Mouse (Mus musculus): ENCODE measurements around the gene Ube2e3.

Ube2e3 gene

DNA sequence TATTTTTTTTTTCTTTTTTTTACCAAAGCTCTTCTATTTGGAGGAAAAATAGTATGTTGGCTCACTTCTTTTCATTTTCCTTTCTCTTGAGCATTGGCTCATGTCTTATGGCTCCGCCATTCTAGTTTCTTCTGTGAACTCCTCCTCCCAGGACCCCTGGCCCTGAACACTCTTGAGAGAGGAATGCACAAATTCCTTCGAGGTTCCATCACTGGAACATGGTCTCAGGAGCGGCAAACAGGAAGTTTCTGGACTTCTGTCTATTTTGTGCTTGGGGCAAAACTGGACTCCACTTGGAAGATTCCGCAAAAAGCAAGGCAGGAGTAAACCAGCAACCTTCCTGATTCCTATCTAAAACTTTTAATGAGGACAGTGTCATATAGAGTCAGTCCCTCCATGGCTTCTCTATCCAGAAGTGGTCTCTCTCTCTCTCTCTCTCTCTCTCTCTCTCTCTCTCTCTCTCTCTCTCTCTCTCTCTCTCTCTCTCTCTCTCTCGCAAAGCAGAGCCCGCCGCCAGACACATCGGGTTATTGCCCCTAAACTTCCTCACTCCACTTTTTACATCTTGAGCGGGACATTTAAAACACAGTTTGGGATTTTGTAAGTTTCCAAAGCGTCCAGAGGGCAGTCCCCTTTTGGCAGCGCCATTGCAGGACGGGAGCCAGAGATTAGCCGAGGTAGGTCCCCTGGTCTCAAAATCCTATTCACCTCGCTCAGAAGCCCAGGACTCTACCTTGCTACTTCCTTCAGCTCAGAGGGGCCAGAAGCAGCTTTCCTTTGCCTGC, at the start of gene Ube2e3:
Ube2e3 (plus strand) TSS at position 399 of the 785 bp plus-strand sequence.
- no peak for DNase-seq

DNA sequence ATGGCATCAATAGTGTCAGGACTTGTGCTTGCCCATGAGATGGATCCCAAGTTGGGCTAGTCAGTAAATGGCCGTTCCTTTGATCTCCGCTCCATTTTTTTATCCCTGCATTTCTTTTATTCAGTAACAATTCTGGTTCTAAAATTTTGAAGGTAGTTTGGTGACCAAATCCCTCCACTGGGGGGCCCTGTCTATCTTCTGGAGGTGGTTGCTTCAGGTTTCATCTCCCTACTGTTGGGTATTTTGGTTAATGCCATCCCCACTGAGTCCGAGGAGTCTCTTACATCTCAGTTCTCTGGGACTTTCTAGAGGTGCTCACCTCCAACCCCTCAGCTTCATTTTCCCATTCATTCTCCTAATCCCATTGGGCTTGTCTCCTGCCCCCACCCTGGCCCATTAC, 38.0 kb upstream of the Ube2e3 start:
- no peak for DNase-seq

DNA sequence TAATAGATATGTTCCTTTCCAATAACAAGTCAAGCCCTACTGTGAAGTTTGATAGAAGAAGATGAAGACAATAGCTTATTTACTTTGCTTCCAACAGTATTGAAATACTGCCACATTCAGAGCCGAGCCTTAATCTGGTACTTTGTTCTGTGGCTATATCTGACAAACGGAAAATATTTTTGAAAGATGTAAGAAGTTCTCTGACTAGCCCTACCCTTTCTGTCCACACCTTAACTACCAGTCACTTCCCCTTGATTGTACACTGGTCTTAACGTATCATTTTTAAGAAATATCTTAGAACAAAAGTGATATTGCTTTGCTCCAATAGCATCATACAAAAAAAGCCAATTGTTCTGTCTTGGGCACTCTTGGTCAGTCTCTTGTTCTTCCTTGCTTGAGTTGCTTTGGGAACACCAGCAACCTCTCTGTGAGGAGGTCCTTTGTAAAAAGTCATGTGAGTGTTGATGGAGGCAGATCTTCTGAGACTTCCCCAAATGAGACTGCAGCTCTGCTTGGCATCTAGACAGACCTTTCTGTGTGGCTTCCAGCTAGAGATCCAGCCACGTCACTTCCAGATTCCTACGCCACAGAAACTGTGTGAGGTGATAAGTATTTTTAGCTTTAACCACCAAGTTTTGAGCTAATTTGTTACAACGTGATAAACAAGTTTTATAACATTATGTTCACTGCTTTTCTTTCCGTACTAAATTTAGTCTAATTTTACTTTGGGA, 26.3 kb upstream of the Ube2e3 start:
- DNase-seq = no peak

DNA sequence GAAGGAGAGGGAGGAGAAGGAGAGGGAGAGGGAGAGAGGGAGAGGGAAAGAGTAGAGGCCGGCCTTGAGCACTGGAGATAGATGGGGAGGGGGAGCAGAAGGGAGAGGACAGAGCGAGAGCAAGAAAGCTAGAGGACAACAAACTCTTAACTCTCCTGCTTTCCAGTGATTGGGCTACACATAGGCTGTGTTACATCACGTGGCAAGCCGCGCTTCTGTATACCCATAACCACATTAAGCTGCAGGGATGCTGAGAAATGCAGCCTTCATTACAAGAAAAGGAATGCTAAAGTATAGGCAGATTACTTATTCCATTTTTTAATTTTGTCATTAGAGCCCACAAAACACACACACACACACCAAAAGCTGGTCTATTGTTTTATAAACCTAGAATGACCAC, 23.6 kb upstream of the Ube2e3 start:
- DNase-seq = no peak

DNA sequence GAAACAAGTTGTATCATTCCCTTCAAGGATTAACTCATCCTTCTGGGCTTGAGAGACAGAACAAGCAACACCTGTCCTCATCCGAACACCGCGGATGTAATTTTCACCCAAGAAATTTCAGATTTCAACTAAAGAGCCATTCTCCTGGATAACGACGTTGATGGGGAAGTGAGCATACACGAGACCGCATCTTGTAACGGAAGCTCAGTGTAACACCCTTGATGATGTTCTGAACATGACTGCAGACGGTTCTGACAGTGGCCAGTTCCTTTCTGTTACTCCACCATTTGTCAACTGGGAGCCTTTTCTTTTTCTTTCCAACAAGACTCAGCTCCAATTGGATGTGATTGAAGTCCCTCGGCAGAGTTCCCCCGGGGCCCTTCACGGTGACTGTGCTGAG, 22.6 kb upstream of the Ube2e3 start:
- DNase-seq = no peak

DNA sequence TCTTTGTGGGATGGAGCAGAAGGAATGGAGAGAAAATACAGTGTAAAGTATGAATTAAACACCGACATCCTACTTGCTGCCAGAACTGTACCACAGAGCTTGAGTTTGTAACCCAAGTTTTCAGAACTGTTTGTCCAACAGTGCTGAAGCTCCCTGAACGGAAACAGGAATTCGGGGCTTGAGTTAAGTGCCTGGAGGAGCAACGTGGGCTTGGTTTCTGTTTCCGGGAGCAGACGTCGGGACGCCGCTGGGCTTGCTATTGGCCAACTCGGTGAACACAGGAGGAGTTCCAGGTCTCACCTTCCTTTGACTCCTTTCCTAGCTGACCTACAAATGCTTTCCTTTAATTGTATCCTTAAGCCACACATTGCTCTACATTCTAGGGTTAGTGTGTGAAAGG, 22.2 kb upstream of the Ube2e3 start:
- no peak for DNase-seq

DNA sequence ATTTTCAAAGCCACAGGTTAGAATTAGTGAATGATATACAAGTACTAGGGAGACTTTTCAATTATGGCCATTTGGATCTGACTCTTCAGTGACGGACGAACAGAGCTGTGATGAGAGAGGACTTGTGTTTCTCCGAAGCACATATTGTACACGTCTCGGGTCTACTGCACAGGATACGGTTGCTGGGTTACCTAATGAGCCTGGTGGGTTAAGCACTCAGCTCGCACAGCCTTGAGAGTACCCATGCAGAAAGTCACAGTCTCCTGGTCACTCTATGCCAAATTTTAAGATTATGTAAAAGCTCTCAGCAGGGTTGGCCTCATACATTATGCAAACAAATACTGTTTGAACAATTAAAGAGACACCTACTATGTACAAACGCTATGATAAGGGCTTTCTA, 13.6 kb upstream of the Ube2e3 start:
- DNase-seq = no peak

DNA sequence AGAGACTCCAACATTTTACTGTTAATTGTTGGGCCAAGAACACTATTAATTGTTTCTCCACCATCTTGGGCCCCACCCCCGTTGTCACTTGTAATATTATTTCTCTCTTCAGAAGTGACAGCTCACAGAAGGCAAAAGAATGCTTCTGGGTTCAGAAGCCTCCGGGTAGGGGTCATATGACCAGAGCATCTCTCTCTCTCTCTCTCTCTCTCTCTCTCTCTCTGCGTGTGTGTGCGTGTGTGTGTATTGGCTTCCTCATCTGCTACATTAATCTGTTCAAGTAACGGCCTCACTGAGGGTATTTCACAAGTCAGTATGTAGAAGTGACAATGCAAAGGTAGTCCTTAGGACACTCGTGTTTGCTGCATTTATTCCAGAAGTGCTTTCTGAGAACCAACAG, 9.3 kb upstream of the Ube2e3 start:
- no peak for DNase-seq

DNA sequence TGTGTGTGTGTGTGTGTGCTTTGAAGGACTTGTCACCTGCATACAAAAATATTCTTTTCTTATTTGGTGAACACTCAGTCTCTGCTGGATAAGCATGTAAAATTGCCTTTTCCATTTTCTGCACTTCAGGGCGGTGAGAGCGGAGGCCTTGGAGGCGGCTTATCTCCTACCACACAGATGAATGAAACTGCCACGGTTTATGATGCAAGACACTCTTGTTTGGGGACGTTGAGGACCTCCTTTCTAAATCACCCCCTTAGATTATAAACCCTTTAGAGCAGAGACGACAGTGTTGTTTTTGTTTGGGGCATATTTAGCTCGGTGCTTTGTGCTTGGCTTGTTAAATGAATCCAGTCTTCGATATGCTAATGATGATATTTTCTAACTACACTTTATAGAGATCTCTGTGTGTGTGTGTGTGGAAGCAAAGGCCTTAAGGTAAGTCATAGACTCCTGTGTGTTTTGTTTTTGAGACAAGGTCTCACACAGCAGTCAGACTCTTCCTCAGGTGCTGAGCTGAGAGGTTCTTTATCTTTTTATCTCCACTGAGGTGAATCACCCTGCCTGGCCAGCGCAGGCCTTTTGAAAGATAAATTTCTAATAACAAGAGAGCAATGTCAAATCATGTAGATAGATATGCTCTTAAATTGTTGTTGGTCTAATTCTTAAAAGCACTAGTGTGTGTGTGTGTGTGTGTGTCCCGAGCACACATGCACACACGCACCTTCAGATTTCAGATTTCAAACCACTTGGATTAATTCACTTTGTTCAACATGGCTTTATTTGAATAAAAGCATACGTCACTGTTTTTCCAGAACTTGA, 8.4 kb upstream of the Ube2e3 start:
- DNase-seq = no peak

DNA sequence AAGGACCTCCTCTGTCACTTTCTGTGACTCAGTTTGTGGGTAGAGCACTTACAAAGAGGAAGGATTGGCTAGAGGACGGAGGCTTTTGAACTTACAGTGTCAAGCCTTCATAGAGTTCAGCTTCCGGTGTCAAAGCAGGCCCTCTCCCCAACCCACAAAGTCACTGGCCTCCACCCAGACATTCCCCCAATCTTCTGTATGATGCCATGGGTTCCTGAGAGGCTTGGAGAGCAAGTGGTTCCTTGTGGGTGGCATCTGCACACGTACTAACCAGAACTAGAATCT, 7.9 kb upstream of the Ube2e3 start:
- no peak for DNase-seq

DNA sequence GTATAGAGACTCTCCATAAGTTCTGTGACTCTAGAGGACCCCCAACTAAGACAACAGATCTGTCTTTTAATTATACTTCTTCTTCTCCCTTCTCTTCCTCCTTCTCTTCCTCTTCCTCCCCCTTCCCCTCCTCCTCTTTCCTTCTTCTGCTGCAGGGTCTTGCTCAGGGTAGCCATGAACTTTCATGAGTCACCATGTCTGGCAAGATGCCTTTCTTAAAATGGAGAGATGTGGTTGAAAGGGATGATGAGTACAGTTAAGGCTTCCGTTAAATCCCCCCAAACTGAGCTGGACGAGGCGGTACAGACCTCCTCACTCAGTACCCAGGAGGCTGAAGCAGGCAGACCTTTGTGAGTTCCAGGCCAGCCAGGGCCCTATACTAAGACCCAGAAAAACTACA, 3.8 kb upstream of the Ube2e3 start:
- DNase-seq = no peak

DNA sequence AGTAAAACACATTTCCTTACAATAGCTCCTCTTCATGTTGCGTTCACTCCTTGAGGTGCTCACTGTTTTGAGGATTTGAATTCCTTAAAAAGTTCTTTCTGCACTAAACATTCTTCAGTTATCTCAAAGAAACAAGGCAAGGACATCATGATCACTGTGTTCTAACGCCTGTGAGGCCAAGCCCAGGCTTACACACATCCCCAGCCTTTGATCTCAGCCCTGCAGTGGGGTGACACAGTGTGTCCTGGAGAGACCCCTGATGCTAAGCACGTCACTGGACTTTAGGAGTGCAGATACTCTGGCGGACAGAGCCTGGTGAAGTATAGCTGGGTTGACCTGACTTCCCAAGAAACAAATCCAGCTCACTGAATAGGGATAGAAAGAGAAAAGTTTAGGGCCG, 3.1 kb upstream of the Ube2e3 start:
- no peak for DNase-seq

DNA sequence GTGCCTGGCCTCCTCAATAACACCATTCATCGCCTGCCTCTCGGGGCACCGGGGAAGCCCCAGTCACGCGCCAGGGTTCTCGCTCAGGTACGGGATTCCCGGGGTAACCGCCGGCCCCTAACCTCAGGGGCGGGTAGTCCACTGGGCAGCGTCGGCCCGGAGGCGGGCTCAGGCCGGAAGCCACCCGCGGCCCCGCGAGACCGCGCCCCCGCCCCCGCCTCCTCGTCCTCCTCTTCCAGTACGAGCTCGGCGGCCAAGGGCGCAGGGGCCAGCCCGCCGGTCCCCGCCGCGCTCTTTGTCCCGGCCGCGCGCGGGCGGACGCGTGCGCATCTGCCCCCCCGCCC, 559 bp downstream of the Ube2e3 start:
- peak; percentile 78 for DNase-seq

DNA sequence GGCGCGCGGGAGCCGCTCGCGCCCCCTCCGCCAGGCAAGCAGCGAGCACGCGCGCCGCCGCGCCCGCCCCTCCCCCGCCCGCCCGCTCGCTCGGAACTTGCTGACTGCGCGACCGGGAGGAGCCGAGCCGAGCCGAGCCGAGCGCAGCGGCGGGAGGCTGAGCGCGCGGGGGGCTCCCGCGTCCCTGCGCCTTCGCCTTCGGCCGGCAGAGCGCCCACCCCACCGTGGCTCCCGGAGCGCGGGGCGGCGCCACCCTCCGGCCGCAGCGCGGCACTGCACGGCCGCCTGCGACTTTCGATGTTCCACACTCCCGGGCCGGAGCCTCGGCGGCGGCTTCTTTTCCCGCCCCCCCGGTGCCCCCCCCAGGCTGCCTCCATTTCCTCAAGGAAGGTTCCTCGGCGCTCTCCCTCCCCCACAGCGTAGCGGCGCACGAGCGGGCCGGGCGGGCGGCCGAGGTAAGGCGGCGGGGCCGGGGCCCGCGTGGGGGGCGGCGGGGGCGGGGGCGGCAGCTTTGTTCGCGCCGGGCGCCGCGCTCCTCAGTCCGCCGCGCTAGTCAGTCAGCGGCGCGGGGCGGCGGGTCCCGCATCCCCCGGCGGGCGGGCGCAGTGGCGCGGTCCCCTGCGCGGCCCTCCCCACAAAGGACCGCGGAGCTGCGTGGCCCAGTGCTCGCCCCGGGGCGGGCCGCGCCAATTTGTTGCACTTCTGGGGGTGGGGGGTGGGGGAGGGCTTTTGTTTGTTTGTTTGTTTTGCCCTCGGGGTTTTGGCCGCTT, 1.2 kb downstream of the Ube2e3 start:
- peak; percentile 75 for DNase-seq

DNA sequence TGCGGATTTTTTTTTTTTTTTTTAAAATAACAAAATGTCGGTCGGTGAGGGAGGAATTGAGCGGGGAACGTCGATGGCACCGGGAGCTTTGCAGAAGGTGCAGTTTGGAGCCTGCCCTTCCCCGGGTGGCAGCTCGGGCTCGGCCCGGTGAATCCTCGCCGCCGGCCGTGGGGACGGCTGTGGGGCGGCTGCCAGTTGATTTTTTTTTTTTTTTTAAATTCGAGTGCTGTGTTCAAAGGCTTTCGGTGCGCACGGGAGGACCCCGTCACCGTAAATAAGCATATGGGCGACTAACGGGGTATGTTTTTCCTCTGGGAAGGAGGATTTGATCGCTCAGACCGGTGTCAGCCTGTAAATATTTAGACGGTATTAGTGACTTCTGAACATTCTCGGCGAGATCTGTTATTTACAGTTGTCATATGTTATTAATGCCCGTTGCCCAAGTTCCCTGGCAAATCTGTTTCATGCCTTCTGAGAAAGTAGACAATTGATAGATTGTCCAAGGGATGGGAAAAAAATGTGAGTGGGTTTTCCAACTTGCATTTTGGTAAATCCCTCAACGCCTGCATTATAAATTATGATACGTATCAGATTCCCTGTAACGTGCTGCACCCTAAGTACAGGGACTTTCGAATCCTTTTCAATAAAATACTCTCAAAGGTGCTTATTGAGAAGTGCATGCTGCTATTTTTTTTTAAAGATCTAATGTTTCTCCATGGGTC, 2.0 kb downstream of the Ube2e3 start:
- peak; percentile 58 for DNase-seq

DNA sequence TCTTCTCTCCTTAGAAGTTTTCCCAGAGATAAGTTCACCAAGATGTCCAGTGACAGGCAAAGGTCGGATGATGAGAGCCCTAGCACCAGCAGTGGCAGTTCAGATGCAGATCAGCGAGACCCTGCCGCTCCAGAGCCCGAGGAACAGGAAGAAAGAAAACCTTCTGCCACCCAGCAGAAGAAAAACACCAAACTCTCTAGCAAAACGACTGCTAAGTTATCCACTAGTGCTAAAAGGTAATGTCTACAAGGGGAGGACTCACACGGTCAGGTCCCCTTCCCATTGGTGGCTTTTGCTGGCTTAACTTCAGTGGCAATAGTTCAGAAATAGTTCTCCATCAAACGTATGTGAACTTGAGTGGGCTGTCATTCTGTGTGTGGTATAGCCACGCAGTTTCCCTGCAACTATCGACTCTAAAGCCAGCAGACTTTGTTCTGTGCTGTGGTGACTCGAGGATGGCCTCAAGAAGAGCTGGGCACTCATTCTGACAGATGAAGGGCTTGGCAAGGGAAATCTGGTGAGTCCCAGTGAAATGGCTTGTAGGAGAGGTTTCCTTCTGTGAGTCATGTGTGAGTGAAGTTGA, 2.6 kb downstream of the Ube2e3 start:
- peak; percentile 30 for DNase-seq

DNA sequence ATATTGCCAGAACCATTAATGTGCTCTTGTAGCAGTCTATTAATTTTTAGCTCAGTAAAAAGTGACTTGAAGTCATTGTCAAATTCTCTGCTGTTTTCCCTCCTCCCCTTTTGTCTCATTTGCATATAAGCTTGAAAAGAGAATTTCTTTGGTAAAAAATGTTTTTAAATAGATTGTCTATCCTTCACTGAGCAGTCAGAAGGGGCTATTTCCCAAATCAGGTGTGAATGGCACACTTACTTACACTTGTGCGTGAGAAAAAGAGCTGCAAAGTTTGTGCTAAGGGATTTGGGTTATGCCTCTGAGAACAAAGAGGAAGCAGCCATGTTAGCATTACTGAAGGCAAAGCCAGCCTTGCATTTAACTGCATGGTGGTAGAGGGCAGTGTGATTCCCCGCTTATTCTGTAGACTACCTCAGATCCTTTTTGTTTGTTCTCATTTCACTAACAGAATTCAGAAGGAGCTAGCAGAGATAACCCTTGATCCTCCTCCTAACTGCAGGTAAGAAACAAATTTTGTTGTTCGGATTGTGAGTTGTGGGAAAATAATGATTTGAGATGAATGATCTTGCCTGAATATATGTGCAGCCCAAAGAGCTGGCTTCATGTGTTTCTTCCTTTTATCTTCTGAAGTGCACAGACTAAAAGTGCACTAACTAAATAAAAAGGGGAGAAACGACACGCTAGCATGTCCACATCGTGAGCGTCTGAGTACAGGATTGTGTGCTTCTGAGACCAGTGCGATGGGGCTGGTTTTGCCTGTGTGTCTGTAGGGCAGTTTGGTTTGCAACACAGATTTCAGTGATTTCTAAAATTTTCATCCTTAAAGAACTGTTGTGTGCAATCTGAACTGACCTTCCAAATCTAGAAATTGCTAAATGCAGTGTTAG, 4.3 kb downstream of the Ube2e3 start:
- peak; percentile 32 for DNase-seq

DNA sequence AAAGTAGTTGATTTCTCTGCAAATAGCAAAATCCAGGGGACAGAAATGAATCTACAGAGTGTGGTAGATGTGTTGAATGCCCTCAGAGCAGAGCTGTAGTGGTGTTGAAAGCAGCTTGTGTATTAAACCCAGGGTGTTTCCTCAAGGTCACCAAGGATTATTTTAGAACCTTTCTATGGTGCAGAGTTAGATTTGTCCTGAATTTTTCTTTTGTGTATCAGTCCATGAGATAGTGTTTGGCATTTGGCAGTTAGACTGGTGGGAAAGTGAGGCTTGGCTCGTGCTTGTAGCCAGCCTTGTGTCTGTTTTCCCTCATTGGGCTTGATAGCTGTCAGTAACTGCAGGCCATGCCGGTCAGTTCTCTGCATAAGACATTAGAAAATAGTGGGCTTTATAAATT, 6.0 kb downstream of the Ube2e3 start:
- no peak for DNase-seq

DNA sequence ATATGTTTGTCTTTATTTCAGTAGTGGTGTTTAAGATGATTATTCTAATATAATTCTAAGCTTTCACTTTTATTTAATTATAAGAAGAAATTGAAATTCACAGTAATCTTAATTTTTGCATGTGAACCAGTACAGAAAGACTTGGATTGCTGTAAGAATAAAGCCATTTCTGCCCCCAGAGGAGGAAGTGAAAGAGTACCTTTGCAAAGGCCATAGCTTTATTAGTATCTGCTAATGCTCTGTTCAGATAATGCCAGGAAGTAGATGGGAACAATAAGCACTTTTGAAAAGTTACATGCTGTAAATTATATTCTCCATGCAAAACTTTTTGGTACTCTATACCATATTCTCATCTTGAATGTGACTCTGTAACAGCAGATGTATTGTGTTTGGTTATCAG, 8.1 kb downstream of the Ube2e3 start:
- DNase-seq = no peak

DNA sequence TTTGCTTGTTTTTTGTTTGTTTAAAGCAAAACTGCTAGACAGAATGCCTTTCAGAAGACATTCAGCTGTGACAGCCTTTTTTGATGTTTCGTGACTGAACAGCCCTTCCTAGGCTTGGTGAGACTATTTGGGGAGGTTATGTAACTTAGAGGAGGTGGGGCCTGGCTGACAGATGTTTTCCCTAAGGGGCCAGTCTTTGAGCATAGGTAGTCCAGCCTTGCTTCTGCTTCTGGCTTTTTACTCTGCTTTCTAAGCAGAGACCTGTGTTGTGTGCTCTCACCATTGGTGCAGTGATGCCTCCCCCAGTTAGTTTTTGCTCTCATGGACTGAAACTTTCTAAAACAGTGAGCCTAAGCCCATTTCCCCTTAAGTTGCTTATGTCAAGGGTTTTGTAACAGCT, 14.1 kb downstream of the Ube2e3 start:
- no peak for DNase-seq
